Mouse (Mus musculus) liver, postnatal 0 days (tissue): Measurements from ENCODE around the gene Usp11.

ENCODE experiments used
- CTCF ChIP-seq: sonication (generic); IDR thresholded peaks from 2 replicates; pipeline ENCODE4 v1.5.1; 2016; ENCODE audit warnings: antibody characterized with exemption, low read depth
- EP300 ChIP-seq: IDR thresholded peaks from 2 replicates; pipeline ENCODE4 v1.6.1; 2016; ENCODE audit warnings: antibody characterized with exemption, low read depth, mild to moderate bottlenecking

GRCm38 (mm10) chrX:20692616-20693015, 11.1 kb upstream of the Usp11 start:
- no peak for TF ChIP-seq EP300
- no peak for TF ChIP-seq CTCF
